Mouse (Mus musculus): ENCODE data around the gene Bcas3.
A peak's percentile ranks its signal among the peaks of the same experiment; 100 is the strongest.
"Not testable (repeated sequence)": the region's sequence is repeated elsewhere in the genome, so short reads cannot be mapped to it uniquely, and the experiment has no call there.

The Bcas3 gene

GRCm38 (mm10) chr11:85714312-85714931 is 361.5 kb downstream of the Bcas3 start:
- peak; percentile 53 for DNase-seq

GRCm38 (mm10) chr11:85716730-85717129 is 363.8 kb downstream of the Bcas3 start:
- DNase-seq: not testable (repeated sequence)

- no peak for DNase-seq
Measured at GRCm38 (mm10) chr11:85719091-85719490, 366.1 kb downstream of the Bcas3 start.

DNA sequence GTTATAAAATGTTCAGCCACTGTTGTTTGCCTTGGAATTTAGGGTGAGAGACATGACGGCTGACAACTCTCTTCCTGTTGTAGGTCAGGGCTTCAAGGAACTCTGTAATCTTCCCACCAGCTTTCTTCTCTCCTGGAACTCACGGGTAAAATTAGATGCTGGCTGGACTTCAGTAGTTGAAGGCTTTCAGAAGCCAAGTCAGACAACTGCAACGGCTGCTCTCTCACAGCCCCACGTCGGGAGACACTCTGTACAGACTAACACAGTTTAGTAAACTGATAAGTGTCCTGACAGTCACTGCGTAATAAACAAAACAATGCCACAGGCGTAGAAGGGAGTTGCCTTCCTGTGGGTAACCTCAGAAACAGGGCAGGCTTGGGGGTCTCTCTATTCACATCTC is 366.8 kb downstream of the Bcas3 start:
- no peak for DNase-seq

DNA sequence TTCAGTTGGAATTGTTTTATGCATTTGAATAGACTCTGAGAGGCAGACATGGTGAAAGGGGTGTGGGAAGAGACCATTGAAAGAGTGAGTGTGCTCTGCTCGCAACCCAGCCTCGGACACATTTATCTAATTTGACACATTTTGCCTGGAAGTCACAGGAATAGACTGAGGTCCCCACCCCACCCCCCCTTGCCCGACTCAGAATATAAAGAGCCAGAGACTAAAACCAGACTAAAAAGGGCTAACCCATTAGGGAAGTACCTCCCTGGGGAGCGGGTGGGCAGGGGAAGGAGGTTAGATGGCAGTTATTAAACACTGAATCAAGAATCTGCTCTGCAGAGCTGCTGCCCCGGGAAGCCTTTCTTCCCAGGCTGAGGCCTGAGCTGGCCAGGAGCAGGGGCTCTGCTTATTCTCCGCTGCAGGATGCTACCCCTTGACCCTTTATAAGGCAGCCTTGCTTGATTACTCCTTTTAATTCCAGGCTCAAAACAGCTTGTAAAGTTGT is 367.4 kb downstream of the Bcas3 start:
- peak; percentile 78 for DNase-seq

GRCm38 (mm10) chr11:85721986-85722385 is 369.0 kb downstream of the Bcas3 start:
- no peak for DNase-seq

DNA sequence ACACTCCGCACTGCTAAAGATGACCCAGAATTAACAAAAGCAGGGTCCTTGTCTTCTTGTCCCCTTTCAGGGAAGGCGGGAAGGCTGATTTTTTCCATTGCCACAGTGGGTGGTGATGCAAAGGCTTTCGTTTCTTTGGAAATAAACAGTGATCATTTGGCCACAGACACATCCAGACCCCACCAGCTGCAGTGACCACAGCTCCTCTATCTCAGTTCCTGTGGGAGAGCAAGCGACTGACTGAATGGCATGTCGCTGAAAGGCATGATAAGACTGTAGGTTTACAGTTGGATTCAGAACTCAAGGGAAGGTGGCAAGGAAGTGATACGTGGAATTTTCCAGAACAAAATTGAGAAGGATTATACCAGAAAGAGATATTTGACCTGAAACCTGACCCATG is 371.2 kb downstream of the Bcas3 start:
- DNase-seq: no peak

DNA sequence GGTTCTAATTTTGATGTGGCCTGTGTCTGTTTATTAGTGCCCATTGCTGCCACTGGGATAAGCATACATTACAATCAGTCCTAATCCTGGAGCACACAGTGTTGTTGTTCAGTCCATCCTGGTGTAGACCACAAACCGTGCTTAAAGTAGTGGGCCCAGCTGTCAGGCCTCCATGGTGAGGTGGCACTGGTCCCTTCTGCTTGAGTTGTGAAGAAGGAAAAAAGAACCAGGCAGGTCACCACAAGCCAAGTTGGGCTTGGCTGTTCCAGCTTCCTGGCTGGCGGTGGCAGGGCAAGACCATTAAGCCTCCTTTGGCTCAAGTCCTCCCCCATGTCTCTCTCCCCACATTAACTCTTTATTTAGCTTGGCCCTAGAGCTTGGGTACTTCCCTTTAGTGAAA is 376.8 kb downstream of the Bcas3 start:
- DNase-seq: no peak

- no peak for DNase-seq
Measured at GRCm38 (mm10) chr11:85732462-85733012, 379.6 kb downstream of the Bcas3 start.

- DNase-seq: no peak
Measured at GRCm38 (mm10) chr11:85733577-85733976, 380.6 kb downstream of the Bcas3 start.

- DNase-seq: no peak
Measured at GRCm38 (mm10) chr11:85734317-85735211, 381.6 kb downstream of the Bcas3 start.

DNA sequence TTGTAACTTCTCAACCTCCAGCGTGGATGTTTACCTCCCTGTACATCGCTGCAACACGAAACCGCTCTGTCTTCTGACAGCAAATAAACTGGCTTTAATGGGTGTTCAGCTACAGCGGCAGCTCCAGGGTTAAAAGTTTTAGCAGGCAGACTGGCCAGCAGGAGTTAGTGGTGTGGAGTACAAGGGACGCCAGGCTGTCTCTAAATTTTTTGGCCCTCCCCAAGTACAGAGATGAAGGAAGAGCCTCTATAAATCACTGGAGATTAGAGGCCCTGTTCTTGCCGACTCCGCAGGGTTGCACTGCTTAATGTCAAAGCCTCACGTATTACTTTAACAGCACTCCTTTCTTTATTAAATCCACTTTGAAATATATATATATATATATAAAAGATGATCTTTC is 384.3 kb downstream of the Bcas3 start:
- peak; percentile 65 for DNase-seq

DNA sequence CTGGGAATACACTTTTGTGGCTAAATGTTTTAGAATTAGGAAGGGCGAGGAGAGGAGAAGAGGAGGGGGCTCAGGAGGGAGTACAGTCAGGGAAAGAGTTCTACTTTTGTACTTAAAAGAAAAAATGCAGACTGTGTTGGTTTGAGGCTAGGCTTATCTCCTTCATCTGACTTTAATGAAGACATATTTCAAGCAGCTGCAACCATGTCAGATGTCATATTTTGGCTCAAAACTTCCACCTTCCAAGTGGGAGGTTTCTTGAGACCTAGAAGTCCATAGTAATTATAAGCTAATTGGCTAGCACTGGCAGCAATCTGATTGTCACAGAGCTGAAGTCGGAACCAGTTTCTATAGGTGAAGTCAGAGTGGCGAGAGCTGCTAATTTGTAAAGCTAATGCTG is 384.9 kb downstream of the Bcas3 start:
- no peak for DNase-seq

GRCm38 (mm10) chr11:85738585-85738984 is 385.6 kb downstream of the Bcas3 start:
- no peak for DNase-seq

GRCm38 (mm10) chr11:85739266-85739977 is 386.5 kb downstream of the Bcas3 start:
- DNase-seq: no peak

- DNase-seq: no peak
Measured at GRCm38 (mm10) chr11:85746373-85746772, 393.4 kb downstream of the Bcas3 start.

- DNase-seq: no peak
Measured at GRCm38 (mm10) chr11:85748891-85749290, 395.9 kb downstream of the Bcas3 start.

- no peak for DNase-seq
Measured at GRCm38 (mm10) chr11:85751171-85751570, 398.2 kb downstream of the Bcas3 start.

DNA sequence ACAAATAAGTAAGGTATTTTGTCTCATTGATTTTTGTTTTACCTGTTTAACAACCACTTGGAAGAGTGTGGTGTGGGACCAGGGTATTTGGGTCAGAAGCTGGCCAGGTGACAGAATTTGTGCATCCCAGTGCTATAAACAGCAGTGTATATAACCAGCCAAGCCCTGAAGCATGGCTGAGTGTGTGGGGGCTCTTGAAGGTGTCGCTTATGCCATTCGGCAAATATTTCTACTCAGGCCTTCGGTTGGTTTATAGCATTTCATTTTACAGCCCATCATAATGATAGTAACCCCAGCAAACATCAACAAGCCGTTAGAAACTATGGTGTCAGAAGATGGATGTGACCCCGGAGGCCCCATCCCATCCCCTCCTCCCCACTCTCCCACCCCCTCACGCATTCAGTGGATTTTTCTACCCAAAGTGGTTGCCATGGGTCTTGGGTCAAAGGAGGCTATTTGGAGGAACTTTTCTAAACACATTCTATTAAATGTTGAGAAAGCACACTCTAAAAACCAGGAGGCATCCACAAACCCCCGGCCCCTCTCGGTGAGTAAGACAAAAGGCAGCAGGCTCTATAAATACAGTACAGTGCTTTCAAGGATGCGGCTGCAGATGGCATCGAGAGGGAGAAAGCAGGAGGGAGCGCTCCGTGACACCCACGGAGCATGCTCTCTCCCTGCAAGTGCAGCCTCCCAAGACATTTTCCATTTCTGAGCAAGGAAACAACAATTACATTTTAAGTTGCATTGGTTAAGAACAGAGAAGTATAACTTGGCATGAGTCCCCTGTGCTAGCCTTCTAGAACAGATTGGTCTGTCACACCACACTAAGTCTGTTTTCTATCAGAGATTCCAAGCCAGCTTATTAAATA is 401.9 kb downstream of the Bcas3 start:
- DNase-seq: no peak

GRCm38 (mm10) chr11:85755503-85756044 is 402.6 kb downstream of the Bcas3 start:
- DNase-seq: no peak

GRCm38 (mm10) chr11:85758891-85759290 is 405.9 kb downstream of the Bcas3 start:
- DNase-seq: no peak

Data from embryo, embryonic 11 days (tissue).